Mouse (Mus musculus) heart, adult 8-10 months (tissue): ENCODE data around the gene Nudc. TPM values are rescaled to one million over a fixed set of nuclear protein-coding genes. Genes with fewer than 3 reads are reported as not detected.
A peak's percentile ranks its signal among the peaks of the same experiment; 100 is the strongest.

ENCODE experiments used
- DNase-seq: peaks from one replicate; pipeline ENCODE4 v3.0.0; 2022; ENCODE audit warnings: low spot score
- microRNA-seq: library from miRNA; unstranded; fragments of <30 nt; microRNA quantifications from one replicate; pipeline ENCODE4 v1.2.0, GENCODE M21; 2022
- total RNA-seq, 4 experiments: library from RNA; stranded (reverse); gene quantifications; 2 replicates each; pipeline ENCODE4 v1.2.4; 2022

Gene Nudc
- total RNA-seq, 4 experiments from 2014 or later = 66.4 to 92.0 (median 73.0) TPM

- DNase-seq = no peak
Observed at GRCm38 (mm10) chr4:133493895-133494294, 51.9 kb downstream of the Nudc start.

GRCm38 (mm10) chr4:133491800-133492199, 54.0 kb downstream of the Nudc start:
- DNase-seq = peak; percentile 69

GRCm38 (mm10) chr4:133489489-133490245, 56.1 kb downstream of the Nudc start:
- no peak for DNase-seq

GRCm38 (mm10) chr4:133488619-133489392, 57.0 kb downstream of the Nudc start:
- DNase-seq = no peak

- DNase-seq = no peak
Observed at GRCm38 (mm10) chr4:133486673-133487357, 59.0 kb downstream of the Nudc start.

GRCm38 (mm10) chr4:133485691-133486425, 59.9 kb downstream of the Nudc start:
- no peak for DNase-seq

GRCm38 (mm10) chr4:133484266-133485025, 61.4 kb downstream of the Nudc start:
- no peak for DNase-seq

Small RNA genes lying within 50 kb of the gene (microRNA-seq; reads per million reads assigned to microRNA genes)
- gene Gm23158 = not detected

Other genes starting within 250 kb of the Nudc start
- gene Wdtc1, start 192.5 kb downstream of the Nudc start, total RNA-seq = 10 to 100 TPM; 77.3 to 94.3 (median 79.2) TPM
- gene Slc9a1, start 176.3 kb downstream of the Nudc start, total RNA-seq = 10 to 100 TPM; 16.0 to 21.9 (median 16.5) TPM
- gene Tent5b, start 65.9 kb downstream of the Nudc start, total RNA-seq = 1 to 10 TPM; 1.3 to 3.0 (median 1.6) TPM
- gene Trnp1, start 47.4 kb downstream of the Nudc start, total RNA-seq = 1 to 10 TPM; 1.3 to 1.8 (median 1.6) TPM
- gene Kdf1, start 27.0 kb downstream of the Nudc start, total RNA-seq = not detected
- gene Nr0b2, start 7.4 kb upstream of the Nudc start, total RNA-seq = 10 to 100 TPM; 13.2 to 19.5 (median 16.9) TPM
- gene Gpatch3, start 28.7 kb upstream of the Nudc start, total RNA-seq = 1 to 10 TPM; 3.0 to 4.6 (median 3.7) TPM
- 1 to 10 TPM; 7.2 to 8.1 (median 8.1) TPM for gene Gpn2, start 38.4 kb upstream of the Nudc start, total RNA-seq
- gene Sfn, start 56.2 kb upstream of the Nudc start, total RNA-seq = 1 to 10 TPM in 3 of 4 experiments, under 1 TPM in 1; 0.88 to 1.6 (median 1.1) TPM
- gene Zdhhc18, start 104.2 kb upstream of the Nudc start, total RNA-seq = 10 to 100 TPM; 16.1 to 24.3 (median 22.1) TPM
- gene Pigv, start 126.7 kb upstream of the Nudc start, total RNA-seq = 10 to 100 TPM in 3 of 4 experiments, 1 to 10 TPM in 1; 9.2 to 13.8 (median 13.2) TPM
- gene Arid1a, start 210.8 kb upstream of the Nudc start, total RNA-seq = 10 to 100 TPM; 35.4 to 40.0 (median 37.0) TPM